Comparison of ENCODE assay signal across 20 mouse cellular contexts in the genomic region with DNA sequence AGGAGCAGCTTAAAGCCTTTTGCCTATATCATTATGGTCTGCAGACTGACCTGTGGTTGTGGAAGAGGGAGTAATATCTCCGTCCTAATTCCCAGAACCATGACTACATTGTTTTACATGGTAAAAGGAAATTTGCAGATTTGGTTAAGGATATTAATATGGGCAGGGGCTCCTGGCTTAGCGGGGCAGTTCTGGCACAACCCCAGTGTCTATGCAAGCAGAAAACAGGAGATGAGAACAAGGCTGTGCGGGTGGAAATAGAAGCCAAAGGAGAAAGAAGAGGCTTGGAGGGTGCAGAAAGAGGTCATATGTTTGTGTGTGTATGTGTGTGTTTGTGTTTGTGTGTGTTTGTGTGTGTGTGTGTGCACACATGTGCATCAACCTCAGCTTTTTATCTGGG. TPM values are rescaled to one million over a fixed set of nuclear protein-coding genes. Genes with fewer than 3 reads are reported as not detected.
"Had no signal": no experiment of that assay in that cellular context is flagged by ENCODE, and none has a peak within 500 bp of the region (broad histone marks: within the 10 kb centered on the region; RNA-seq: fewer than 3 reads in every experiment).

No protein-coding gene starts in this region.

- DNase-seq: cerebellum, adult 8-10 months; cerebellum, adult 9-10 months; cerebellum, adult 9-11 months; cerebellum, postnatal 25 days; cerebellum, postnatal 36 days; embryo, embryonic 11 days; forebrain, postnatal 0 days; gastrocnemius, adult 2 months; gastrocnemius, postnatal 10 days; gastrocnemius, postnatal 14 days; gastrocnemius, postnatal 25 days; gastrocnemius, postnatal 36 days; heart, adult 18-20 months; heart, adult 2 months had no signal

RNA-seq across cellular contexts. Expression of a gene that starts 17.0 kb away (rescaled TPM):
- total RNA-seq: common myeloid progenitor, adult 5-6 weeks; gastrocnemius, adult 18-20 months; gastrocnemius, adult 2 months; gastrocnemius, adult 8-10 months; gastrocnemius, postnatal 10 days; gastrocnemius, postnatal 14 days; gastrocnemius, postnatal 25 days; gastrocnemius, postnatal 36 days; gastrocnemius, postnatal 4 days; granulocyte monocyte progenitor cell, adult 5-6 weeks; heart, adult 18-20 months; heart, adult 2 months; heart, adult 8-10 months had no signal
